Mouse (Mus musculus): Measurements from ENCODE around the gene Dnah17.

Gene Dnah17

DNA sequence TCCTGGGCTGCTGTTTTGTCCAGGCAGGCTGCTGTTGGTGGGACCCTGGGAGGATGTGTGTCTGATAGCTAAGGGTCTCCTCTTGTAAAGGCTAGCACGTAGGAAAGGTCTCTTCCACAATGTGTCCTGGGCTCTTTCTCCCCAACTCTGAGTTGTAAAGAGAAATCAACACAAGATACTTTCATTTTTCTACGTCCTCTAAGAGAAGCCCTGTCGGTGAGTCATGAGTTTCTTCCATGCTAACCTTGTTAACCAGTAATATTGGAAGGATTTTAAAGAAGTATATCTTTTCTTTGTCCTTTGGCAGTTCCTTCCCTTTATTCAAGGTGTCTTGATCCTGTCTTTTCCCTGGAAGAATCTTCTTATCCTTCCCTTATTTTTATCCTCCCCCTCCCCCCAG, 134.8 kb downstream of the Dnah17 start:
- 53% methylated on average over 3 of the region's 3 CpGs for WGBS

DNA sequence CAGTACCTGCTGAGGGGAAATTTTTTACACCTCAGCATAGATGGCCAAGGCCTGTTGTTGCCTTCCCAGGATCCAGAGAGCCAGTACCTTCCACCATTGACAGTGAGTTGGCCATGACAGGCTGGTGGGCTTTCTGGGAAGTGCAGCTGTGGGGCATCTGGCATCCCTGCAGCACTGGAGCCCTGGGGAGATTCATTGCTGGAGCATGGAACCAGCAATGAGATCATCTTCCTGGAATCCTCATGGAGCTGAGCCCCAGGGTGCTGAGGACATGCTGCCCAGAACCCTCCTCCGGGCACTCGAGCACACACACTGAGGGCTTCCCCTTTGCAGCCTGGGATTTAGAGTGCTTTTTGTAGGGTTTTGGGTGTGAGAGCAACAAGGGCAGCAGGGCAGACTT, 135.2 kb downstream of the Dnah17 start:
- WGBS, result 49% methylated on average over 2 of the region's 2 CpGs

DNA sequence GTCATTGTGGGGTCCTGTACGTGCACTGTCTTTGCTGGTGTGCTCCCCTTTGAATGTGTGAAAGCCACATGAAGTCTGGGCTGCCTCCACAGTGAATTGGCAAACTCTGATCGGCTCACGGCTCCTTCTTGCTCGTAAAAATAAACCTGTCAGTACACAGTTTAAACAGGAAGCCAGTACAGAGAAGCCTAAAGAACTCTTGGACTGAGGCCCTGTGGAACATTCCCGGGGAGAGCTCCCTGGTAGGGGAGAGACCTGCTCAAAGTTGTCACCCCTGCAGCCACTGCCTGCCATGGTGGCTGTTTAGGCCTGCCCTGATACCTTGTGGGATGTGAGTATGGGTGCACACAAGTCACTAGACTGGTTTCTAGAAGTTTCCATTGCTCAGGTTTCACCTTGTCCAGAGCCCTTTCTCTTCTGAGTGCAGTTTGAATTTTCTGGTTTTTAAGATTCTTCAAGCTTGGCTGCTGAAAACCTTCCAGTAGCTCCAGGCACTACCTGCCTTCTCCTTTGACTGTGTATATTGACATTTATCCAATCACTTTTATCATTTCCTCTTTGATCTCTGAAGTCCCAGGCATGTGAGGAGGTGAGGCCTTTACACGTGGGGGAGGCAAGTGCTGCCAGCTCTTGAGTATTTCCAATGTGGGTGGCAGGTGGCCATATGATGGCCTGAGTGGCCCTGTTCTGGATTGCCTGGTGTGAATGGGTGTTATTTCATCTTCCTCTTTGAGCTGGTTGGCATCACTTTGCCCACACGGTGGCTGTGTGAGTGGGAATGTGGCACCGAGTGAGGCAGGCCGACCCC, 136.0 kb downstream of the Dnah17 start:
- WGBS, result 29% methylated on average over 9 of the region's 9 CpGs

DNA sequence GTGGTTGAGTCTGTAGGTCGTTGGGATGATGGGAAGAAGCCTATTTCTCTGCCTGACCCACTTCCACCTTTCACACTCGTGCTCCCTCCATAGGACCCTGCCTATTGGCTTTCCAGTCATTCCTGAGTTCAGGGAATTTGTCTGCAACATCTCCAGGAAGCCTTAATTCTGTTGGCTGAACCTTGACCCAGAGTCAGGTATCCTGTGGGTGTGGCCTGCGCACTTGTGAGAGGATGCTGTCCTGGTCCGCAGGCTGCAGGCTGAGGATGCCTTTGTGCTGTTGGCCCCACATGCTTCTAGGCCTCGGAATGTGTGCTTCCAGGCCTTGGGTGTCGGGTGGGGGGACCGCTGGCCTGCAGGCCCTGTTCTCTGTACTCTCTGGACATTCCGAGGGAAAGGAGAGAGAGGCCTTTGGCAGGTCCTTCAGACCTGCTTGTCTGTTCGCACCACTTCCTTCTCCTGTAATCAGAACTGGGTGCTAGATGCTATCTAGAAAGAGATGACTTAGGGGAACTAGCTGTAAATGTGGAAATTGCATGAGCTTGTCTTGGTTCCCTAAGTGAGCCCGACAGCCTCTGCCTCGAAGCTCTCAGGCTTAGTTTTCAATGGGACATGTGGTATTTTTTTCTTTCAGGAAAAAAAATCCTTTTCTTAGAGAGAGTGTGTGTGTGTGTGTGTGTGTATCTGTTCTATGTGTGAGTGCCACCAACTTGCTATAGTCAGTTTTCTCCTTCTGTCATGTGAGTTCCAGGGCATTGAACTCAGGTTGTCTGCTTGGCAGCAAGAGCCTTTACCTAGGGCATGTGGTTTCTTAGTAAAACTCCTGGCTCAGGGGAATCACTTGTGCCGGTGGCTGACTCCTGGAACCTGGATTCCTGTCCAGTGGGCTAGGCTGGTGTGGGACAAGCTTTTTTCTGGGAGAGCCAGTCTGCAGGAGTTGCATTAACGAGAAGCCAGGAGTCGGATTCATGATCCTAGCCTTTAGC, 137.0 kb downstream of the Dnah17 start:
- 58% methylated on average over 14 of the region's 14 CpGs for WGBS

DNA sequence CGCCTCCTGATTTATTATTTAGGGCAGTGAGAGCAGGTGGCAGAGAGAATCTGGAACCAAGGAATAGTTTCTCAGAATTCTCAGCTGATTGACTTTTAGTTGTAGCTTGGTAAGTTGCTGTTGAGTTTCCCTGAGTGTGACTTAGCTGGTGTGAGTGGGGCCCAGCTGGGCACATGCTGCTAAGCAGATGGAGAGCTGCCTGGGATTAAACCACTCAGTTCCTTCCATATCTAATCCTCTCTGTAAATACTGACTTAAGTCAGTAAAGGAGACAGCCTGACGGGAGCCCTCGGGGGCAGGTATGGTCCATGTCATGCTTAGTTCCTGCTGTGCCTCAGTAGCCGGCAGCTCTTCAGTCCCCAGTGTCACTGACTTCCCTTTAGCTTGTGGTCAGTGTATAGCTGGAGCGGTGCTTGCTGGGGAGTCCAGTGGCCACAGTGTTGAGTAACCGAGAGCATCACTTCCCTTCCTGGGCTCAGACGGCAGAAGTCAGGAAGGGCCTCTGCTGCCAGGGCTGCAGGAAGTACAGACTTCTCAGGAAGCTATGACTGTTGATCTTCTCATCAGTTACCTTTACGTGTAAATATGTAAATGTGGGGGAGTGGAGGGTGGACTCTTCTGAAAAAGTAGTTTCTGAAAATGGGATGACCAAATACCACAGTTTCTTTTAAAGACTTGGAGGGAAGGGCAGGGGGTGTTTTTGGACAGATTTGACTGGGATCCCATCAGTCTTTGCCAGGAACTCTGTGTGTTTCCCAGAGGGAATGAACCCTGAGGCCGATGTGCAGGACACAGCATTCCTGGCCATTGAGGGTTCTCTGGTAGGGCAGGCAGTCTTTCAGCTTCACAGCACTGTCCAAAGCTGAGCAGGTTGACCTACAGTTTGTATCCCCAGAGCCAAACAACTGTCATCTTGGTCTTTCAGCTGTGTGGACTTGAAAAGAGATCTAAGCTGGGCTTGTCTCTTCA, 138.6 kb downstream of the Dnah17 start:
- 57% methylated on average over 9 of the region's 9 CpGs for WGBS

DNA sequence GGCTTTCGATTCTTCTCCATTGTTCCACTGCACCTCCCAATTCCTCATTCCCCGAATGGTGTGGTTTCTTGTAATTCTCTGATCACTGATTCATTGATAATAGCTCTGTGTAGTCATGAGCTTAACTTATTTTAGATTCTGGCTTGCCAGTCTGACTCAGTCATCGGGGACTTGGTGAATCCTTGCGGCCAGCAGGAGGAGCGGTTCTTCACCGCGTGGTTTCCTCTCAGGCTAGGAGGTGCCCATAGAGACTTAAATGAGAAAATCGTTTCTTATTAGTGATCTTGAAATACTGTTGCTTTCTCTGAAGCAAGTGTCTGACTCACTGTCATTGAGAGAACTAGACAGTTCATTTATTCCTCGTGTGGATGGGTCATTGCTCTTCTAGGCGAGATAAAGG, 140.5 kb downstream of the Dnah17 start:
- 32% methylated on average over 10 of the region's 10 CpGs for WGBS

DNA sequence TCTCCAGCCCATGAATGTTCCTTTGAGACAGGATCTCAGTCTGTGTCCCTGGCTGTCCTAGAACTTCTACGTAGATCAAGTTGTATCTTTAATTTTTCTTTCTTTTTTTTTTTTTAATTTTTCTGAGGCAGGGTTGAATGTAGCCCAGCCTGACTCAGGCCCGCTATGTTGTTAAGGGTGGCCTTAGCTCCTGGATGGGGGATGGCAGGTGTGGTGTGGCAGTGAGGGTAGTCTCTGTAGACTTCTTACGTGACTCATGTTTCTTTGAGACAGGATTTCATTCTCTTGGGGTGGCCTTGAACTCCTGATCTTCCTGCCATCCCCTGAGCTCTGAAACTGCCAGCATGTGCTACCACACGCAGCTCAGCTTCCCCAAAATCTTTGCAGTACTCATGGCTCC, 141.2 kb downstream of the Dnah17 start:
- 83% methylated on average over 4 of the region's 4 CpGs for WGBS

DNA sequence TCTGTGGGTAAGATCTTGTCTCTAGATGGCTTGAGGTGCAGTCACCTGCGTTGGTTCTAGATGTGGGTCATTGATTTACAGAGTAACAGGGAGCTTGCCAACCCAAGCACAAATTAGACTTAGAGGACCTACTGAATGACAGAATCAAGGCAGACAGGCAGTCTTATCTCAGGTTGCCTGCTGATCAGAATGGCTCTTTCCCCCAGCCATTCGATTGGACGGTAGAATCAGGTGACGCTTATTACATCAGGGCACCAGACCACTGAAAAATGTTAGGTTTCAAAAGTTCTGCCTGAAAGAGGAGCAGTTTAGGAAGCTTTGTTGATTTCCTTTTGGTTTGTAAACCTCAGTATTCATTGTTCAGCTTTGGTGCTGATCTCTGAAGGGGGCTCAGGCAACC, 142.5 kb downstream of the Dnah17 start:
- 68% methylated on average over 4 of the region's 4 CpGs for WGBS

DNA sequence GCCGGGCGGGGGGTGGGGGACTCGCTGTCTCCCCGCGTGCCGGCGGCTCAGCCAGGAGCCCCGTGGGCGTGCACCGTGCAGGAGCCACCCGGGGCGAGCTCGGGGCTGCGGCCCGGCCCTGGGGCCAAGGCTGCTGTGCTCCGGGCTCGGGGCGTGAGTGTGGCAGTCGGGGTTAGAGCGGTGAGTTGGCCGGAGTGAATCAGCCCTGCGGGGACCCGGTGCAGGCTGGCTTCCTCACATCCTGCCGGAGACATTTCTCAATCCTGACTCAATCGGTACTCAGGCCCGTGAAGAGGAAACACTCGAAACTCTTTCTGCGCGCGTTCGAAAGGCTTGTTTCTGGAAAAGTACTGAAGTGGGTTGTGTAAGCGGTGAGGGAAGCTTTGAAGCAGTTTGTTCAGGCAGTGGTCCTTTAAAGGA, 143.4 kb downstream of the Dnah17 start:
- WGBS, result under 1% methylated on average over 32 of the region's 32 CpGs

DNA sequence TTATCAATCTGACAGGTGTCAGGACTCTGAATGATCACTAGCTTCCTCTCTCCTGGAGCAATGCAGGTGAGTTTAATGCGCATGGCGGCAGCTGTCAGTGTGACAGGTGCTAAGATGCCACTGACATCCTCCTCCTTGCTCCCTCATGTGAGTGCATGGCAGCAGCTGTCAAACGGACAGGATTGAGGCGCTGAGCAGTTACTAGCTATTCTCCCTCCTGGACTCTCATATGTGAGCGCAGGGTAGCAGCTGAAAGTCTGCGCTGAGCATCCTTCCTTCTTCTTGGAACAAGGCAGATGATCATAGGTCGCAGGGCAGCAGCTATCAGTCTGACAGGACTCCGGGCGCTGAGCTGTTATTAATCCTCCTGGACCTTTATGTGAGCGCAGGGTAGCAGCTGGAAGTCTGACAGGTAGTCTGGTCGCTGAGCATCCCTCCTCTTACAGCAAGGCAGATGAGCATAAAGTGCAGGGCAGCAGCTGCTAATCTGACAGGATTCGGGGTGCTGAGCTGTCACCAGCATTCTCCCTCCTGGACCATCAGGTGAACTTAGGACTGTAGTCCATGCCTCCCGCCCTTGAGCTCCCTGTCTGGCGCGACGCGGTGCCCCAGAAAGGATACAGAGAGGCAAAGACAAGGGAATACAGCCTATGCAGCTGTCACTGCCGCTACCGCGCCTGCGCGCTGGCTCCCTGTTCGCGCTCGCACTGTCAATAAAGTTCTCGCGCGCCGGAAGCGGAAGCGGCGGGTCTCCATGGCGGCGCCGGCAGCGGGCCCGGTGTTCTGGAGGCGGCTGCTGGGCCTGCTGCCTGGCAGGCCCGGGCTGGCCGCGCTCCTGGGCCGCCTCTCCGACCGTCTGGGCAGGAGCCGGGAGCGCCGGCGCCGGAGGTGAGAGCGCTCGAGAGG, 144.1 kb downstream of the Dnah17 start, which contains the start of gene Pgs1:
Gene Pgs1, plus strand, starts transcription at position 167 of the 906 bp plus-strand sequence.
- 4% methylated on average over 51 of the region's 51 CpGs for WGBS

DNA sequence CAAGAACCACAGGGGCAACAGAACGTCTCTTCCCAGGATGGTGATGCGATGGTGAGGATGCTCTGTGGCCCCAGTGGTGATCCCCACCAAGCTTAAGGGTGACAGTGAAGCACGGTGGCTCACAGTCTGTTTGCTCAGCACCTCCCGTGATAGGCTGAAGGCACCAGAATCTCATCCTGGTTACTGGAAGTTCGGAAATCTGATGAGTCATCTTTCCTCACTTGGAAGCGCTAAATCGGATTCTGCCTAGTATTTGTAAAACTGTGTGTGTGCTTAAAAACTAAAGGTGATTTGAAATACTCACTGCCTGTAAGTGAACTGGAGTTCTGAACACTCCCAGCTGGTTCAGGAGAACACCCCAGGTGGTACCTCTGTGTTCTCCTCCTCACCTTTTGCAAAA, 146.7 kb downstream of the Dnah17 start:
- WGBS, result 44% methylated on average over 7 of the region's 7 CpGs

DNA sequence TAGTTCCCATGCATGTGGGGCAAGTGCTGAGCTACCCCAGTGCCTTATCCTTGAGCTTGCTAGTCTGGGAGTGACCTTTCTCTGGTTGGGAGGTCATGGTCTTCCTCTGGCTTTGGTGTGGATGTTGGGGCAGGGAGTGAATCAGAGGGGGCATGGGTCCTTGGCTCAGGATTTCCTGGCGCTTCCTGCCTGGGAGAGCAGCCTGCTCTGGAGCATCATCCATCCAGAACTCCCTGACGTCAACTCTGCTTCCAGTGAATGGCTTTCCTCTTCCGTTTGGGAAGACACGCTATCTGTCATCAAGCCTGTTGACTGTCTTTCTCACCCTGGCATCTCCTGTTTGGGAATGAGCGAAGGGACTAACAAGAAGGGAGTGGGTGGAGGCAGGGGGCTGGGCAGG, 148.0 kb downstream of the Dnah17 start:
- 69% methylated on average over 5 of the region's 5 CpGs for WGBS

DNA sequence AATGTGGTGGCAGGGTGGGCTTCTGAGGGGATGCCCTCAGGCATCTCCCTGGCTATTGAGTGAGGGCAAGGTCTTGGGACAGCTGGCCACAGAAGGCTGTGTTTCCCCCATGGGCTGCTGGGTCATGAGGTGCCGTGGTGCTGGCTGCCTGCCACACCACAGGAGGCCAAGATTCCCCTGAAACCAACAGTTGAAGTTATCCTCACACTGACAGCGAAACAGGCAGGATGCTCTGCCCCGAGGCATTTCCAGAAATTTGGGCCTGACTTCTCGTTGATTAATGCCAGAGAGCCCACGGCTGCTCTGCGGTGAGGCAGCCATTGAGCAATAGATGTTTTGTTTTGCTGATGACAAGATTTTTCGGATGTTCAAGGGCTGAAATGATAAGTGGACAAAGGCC, 151.0 kb downstream of the Dnah17 start:
- WGBS, result 76% methylated on average over 7 of the region's 7 CpGs

DNA sequence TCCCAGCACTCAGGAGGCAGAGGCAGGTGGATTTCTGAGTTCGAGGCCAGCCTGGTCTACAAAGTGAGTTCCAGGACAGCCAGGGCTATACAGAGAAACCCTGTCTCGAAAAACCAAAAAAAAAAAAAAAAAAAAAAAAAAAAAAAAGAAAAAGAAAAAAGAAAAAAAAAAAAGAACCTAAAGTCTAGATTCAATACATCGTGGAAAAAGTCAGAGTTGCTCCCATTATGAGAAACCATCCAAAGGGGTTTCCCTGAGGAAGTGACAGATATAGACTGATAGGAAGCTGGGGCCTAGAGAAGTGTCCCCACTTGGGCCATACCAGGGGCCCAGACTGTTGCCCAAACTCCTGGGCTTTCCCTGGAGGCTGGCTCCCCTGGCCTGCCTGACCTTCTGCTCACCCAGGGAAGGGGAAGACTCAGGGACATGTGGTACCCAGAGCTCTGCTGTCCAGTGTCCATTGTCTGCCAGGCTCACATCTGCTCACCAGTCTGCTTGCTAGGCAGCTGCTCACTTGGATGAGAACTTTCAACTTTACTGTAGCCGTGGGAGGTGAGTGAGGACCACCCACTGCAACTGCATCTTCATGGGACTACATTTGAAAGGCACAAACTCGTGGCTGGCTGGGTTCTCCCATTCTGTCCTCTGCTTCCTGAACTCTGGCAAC, 152.6 kb downstream of the Dnah17 start:
- WGBS, result 76% methylated on average over 4 of the region's 5 CpGs

DNA sequence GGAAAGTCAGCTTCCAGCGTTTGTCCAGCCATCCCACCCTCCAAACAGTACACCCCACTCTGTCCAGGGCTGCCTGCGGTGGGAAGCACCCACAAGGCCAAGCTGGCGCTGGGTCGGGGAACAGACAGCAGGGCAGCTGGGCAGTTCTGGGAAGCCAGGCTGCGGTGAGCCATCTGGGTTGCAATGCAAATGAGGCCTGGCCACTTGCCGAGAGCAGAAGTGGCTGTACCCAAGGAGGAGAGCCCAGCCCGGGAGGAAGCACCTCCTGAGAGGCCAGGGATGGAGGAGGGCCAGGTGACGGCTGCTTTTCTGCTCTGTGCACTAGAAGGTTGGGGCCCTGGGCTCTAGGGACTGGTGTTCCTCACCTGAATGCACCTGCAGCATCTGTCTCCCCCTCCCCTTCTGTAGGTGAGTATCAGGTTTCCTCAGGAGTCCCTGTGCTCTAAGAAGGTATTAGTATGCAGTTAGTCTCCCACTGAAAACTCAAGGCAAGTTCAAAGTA, 154.3 kb downstream of the Dnah17 start:
- 23% methylated on average over 8 of the region's 8 CpGs for WGBS

DNA sequence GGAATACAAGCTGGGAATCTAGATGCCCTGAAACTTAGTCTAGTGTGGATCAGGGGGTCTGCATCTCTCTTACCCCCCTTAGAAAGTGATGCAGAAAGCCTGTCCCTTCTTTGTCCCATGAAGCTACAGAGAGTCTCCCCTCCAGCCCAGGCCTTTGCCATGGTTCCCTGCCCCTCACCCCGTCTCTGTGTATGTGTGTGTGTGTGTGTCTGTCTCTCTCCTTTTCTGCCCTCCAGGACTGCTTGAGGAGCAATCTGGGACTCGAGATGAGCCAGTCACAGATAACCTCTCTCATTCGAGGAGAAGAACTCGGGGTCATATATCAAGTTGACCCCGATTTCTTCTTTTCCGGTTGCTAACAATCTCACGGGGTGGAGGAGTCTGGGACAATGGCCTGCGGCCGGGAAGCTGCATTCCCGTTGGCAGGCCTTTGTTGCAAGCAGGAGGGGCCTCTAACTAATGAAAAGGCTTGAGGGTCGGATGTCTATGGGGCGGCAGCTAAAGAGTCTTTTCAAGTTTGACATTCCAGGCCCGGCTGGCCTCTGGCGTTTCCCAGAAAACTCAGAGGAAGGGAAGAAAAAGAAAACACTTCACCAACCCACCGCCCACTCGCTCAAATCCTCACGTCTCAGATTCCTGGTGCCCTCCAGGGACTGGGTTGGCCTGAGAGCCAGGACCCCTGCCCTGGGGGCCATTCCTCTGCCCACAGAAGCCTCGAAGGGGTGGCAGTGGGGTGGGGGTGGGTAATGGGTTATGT, 155.0 kb downstream of the Dnah17 start:
- WGBS, result 43% methylated on average over 18 of the region's 18 CpGs

DNA sequence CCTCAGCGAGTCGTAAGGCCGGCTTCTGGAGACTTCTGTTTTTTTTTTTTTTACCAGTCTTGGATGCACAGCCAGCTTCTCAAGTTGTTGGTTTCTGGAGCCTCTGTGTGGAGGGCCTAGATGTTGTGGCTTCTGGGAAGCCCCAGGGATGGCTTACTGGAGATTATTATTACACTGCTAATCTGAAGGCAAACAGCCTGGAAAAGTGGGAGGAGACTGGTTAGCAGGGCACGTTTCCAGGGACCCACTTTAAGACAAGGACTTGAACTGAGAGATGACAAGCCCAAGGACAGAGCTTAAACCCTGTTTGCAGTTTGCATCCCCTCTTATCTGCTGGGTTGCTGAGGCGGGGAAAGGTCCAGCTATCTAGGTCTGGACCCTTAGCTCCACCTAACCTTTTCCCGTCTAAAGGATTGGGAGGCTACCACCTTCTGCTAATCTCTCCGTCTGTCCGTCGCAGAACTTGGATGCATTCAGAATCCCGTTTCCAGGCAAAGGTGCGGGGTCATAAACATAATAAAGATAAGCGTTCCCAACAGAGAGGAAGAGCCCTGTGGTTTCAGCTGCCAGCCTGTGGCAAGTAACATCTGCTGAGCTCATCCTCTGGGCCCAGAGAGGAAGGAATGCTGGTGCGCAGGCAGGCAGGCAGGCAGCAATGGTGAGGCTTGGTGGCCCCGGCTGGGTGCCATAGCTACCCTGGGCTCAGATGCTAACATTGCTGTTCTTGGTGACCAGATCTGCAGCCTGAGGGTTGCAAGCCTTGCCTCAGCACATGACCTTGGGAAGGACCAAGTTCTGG, 155.9 kb downstream of the Dnah17 start:
- 83% methylated on average over 14 of the region's 14 CpGs for WGBS

DNA sequence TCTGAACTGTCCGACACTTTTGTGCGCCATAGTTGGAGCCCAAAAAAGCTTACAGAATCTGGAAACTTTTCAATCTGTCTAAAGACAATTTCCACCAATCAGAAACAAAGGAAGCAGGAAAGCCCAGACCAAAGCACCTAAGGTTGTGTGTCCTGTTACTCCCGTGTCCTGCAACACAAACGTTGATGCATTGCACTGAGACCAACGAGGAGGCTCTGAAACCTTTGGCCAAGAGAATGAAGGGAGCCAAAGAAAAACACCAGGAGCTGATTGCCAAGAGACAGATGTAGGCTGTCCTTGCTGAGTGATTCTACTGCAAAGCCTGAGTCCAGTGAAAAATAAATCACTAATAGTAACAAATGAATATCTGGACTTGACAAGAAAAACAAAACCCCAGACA, 156.9 kb downstream of the Dnah17 start:
- 66% methylated on average over 5 of the region's 5 CpGs for WGBS

Measured in cerebral cortex, adult 2 months (tissue).